Mouse (Mus musculus) megakaryocyte, embryonic 14.5 days (primary cell): Measurements from ENCODE around the gene Piezo1.

Source experiments
- FLI1 ChIP-seq: IDR thresholded peaks from 2 replicates; pipeline ENCODE4 v1.6.1; 2012; ENCODE audit warnings: low read length, inconsistent platforms, mixed read lengths
- GATA1 ChIP-seq: IDR thresholded peaks from 3 replicates; pipeline ENCODE4 v1.6.1; 2012; ENCODE audit warnings: mixed read lengths, low read length, inconsistent platforms, borderline replicate concordance

GRCm38 (mm10) chr8:122524506-122524905, 26.6 kb downstream of the Piezo1 start:
- TF ChIP-seq GATA1: no peak
- no peak for TF ChIP-seq FLI1
